Mouse (Mus musculus) intestine, embryonic 14.5 days (tissue): ENCODE results near the gene Qprt. TPM values are rescaled to one million over a fixed set of nuclear protein-coding genes. Genes with fewer than 3 reads are reported as not detected.

Experiments
- ATAC-seq: fragments of 200-750 bp; cut with Nextera tagmentation; replicated peaks from 2 replicates; pipeline ENCODE4 v1.8.0; 2017; ENCODE audit warnings: low read depth, moderate number of reproducible peaks, moderate TSS enrichment, moderate library complexity; ENCODE audit not compliant: low FRiP score, low TSS enrichment
- DNase-seq: peaks from one replicate; pipeline ENCODE4 v3.0.0-alpha.2; 2018; ENCODE audit warnings: low spot score
- H3K27ac ChIP-seq: fragments of 300-500 bp; sonication (generic); 2 replicates; pipeline ENCODE4 v1.5.1; 2014; ENCODE audit warnings: low read depth, mild to moderate bottlenecking, control low read depth
- H3K27me3 ChIP-seq: fragments of 300-500 bp; sonication (generic); replicated peaks from 2 replicates; pipeline ENCODE4 v1.6.1; 2014; ENCODE audit warnings: low read length, control low read depth; ENCODE audit not compliant: control insufficient read depth, insufficient read depth
- H3K36me3 ChIP-seq: fragments of 300-500 bp; sonication (generic); 2 replicates; pipeline ENCODE4 v1.6.1; 2014; ENCODE audit warnings: low read length, control low read depth; ENCODE audit not compliant: control insufficient read depth, insufficient read depth
- H3K4me1 ChIP-seq: fragments of 300-500 bp; sonication (generic); replicated peaks from 2 replicates; pipeline ENCODE4 v1.6.1; 2014; ENCODE audit warnings: low read length, control low read depth, mixed read lengths; ENCODE audit not compliant: control insufficient read depth, insufficient read depth
- H3K4me2 ChIP-seq: fragments of 300-500 bp; sonication (generic); 2 replicates; pipeline ENCODE4 v1.6.1; 2014; ENCODE audit warnings: low read length
- H3K4me3 ChIP-seq: fragments of 300-500 bp; sonication (generic); 2 replicates; pipeline ENCODE4 v1.5.1; 2014; ENCODE audit warnings: low read depth, low read length, control low read depth, mixed read lengths
- H3K9ac ChIP-seq: fragments of 300-500 bp; sonication (generic); 2 replicates; pipeline ENCODE4 v1.6.1; 2014; ENCODE audit warnings: mild to moderate bottlenecking, low read length
- H3K9me3 ChIP-seq: fragments of 300-500 bp; sonication (generic); 2 replicates; pipeline ENCODE4 v1.6.1; 2016; ENCODE audit warnings: low read length, control low read depth; ENCODE audit not compliant: control insufficient read depth
- WGBS: fragments of 180-500 bp; shearing (Covaris S2); extraction: QIAGEN DNeasy Blood & Tissue Kit; methylation state at CpG from one replicate; pipeline ENCODE4 v1.1.7; 2014; 5-methylcytosine and 5-hydroxymethylcytosine counted together
- polyA plus RNA-seq: library from polyadenylated mRNA; unstranded; fragments of >200 nt; fragmentation: Nextera tagmentation; extraction: Ambion mirVana; gene quantifications from 2 replicates; pipeline ENCODE4 v1.2.1, GENCODE M21; 2014

The Qprt gene
- polyA plus RNA-seq, 1 experiment from 2014 or later: 2.9 TPM

GRCm38 (mm10) chr7:127066317-127066716, 55.7 kb downstream of the Qprt start:
- H3K4me1 ChIP-seq: no peaks in the 10 kb centered on the region
- H3K9ac ChIP-seq: no peak overlapping the region
- no peak overlapping the region for H3K27ac ChIP-seq
- DNase-seq (no peak), ATAC-seq (no peak)
- H3K9me3 ChIP-seq: 0 out of 2 replicates have a peak, but pooled peaks cover 2% of the 10 kb centered on the region
- WGBS: 63% methylated on average over 4 of the region's 4 CpGs
- H3K4me2 ChIP-seq: no peak overlapping the region
- H3K4me3 ChIP-seq: no peak overlapping the region
- H3K27me3 ChIP-seq: no peaks in the 10 kb centered on the region
- no peaks in the 10 kb centered on the region for H3K36me3 ChIP-seq

- no peaks in the 10 kb centered on the region for H3K27me3 ChIP-seq
- H3K36me3 ChIP-seq: no peaks in the 10 kb centered on the region
- no peak overlapping the region for H3K9ac ChIP-seq
- WGBS: 81% methylated on average over 6 of the region's 6 CpGs
- 0 out of 2 replicates have a peak, but pooled peaks cover 2% of the 10 kb centered on the region for H3K9me3 ChIP-seq
- H3K27ac ChIP-seq: no peak overlapping the region
- H3K4me3 ChIP-seq: no peak overlapping the region
- H3K4me1 ChIP-seq: no peaks in the 10 kb centered on the region
- H3K4me2 ChIP-seq: no peak overlapping the region
- DNase-seq (no peak), ATAC-seq (no peak)
Observed at GRCm38 (mm10) chr7:127065538-127065937, 56.5 kb downstream of the Qprt start.

Other genes with a start within 250 kb of the Qprt start
- gene Taok2, start 237.5 kb downstream of the Qprt start, polyA plus RNA-seq: 26.6 and 29.7 TPM in 2 replicates
- gene Tmem219, start 199.3 kb downstream of the Qprt start, polyA plus RNA-seq: 29.5 and 31.7 TPM in 2 replicates
- gene Kctd13, start 193.3 kb downstream of the Qprt start, polyA plus RNA-seq: 13.1 TPM in 2 replicates
- gene Asphd1, start 172.6 kb downstream of the Qprt start, polyA plus RNA-seq: 0.39 and 0.65 TPM in 2 replicates
- 3.2 and 3.8 TPM in 2 replicates for gene Sez6l2, start 171.7 kb downstream of the Qprt start, polyA plus RNA-seq
- gene Cdipt, start 146.3 kb downstream of the Qprt start, polyA plus RNA-seq: 105 and 109 TPM in 2 replicates
- 2.2 and 2.5 TPM in 2 replicates for gene Cdiptos, start 146.1 kb downstream of the Qprt start, polyA plus RNA-seq
- 27.4 and 29.6 TPM in 2 replicates for gene Mvp, start 107.6 kb downstream of the Qprt start, polyA plus RNA-seq
- 0.45 and 0.86 TPM in 2 replicates for gene Pagr1b, start 105.7 kb downstream of the Qprt start, polyA plus RNA-seq
- 43.9 and 47.7 TPM in 2 replicates for gene Pagr1a, start 104.9 kb downstream of the Qprt start, polyA plus RNA-seq
- 41.8 and 46.3 TPM in 2 replicates for gene Gm42742, start 101.1 kb downstream of the Qprt start, polyA plus RNA-seq
- gene Prrt2, start 101.0 kb downstream of the Qprt start, polyA plus RNA-seq: 9.2 and 9.5 TPM in 2 replicates
- gene Maz, start 95.2 kb downstream of the Qprt start, polyA plus RNA-seq: 55.1 and 61.9 TPM in 2 replicates
- 115 and 129 TPM in 2 replicates for gene Kif22, start 79.8 kb downstream of the Qprt start, polyA plus RNA-seq
- gene Zg16, start 34.9 kb downstream of the Qprt start, polyA plus RNA-seq: 0.30 TPM in 1 of 2 replicates, not detected in the other
- gene AI467606, start 30.9 kb downstream of the Qprt start, polyA plus RNA-seq: 2.6 and 3.9 TPM in 2 replicates
- 0.22 and 0.39 TPM in 2 replicates for gene Spn, start 15.6 kb upstream of the Qprt start, polyA plus RNA-seq
- gene Cd2bp2, start 73.8 kb upstream of the Qprt start, polyA plus RNA-seq: 44.4 and 46.9 TPM in 2 replicates
- gene Tbc1d10b, start 86.2 kb upstream of the Qprt start, polyA plus RNA-seq: 21.3 and 21.4 TPM in 2 replicates
- 10.8 and 12.9 TPM in 2 replicates for gene Mylpf, start 86.7 kb upstream of the Qprt start, polyA plus RNA-seq
- 16.8 and 18.5 TPM in 2 replicates for gene Zfp553, start 110.8 kb upstream of the Qprt start, polyA plus RNA-seq
- gene Sept1, start 110.9 kb upstream of the Qprt start, polyA plus RNA-seq: 12.9 and 14.4 TPM in 2 replicates
- 47.6 and 52.2 TPM in 2 replicates for gene Zfp771, start 122.0 kb upstream of the Qprt start, polyA plus RNA-seq
- 280 and 305 TPM in 2 replicates for gene Dctpp1, start 138.5 kb upstream of the Qprt start, polyA plus RNA-seq
- 153 and 183 TPM in 2 replicates for gene Sephs2, start 151.8 kb upstream of the Qprt start, polyA plus RNA-seq
- gene Itgal, start 174.0 kb upstream of the Qprt start, polyA plus RNA-seq: 1.6 and 2.1 TPM in 2 replicates
- gene Zfp768, start 223.4 kb upstream of the Qprt start, polyA plus RNA-seq: 4.2 and 4.5 TPM in 2 replicates